Mouse (Mus musculus): Measurements from ENCODE around the gene Gale.

GRCm38 (mm10) chr4:135955886-135956285 is 7.6 kb upstream of the Gale start:
- TF ChIP-seq GATA1 (IDR thresholded peaks at IDR 0.05; ENCODE audit: borderline replicate concordance, low read length) (no peak), FLI1 (IDR thresholded peaks at IDR 0.05; ENCODE audit: low read length) (no peak)

Data from megakaryocyte, embryonic 14.5 days (primary cell).